Mouse (Mus musculus) erythroblast, embryonic 14.5 days (primary cell): ENCODE data around the gene Exoc4.

Experiments used
- GATA1 ChIP-seq: IDR thresholded peaks from 2 replicates; pipeline ENCODE4 v1.6.1; 2012; ENCODE audit warnings: low read length, inconsistent platforms, mixed read lengths
- TAL1 ChIP-seq: IDR thresholded peaks from 3 replicates; pipeline ENCODE4 v1.6.1; 2012; ENCODE audit warnings: low read length, inconsistent platforms, mixed read lengths

DNA sequence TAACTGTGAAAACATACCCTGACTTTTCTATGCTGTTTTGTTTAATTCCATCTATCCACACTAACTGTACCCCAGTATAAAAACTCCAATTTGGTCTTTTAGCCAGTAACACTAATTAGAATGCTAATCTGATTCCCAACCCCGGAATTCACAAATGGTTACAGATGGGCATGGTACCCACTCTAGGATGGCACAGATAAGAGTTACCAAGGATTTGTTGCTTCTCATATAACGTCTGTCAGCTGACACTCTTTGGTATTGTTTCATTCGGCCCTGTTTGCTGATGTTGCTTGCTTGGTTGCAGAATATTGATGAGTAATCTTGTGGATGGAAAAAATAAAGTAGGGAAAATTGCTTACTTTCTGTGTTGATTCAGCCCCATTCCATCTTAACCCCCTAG is 462.9 kb downstream of the Exoc4 start:
- TF ChIP-seq GATA1 = no peak
- TF ChIP-seq TAL1 = no peak
